Mouse (Mus musculus) C2C12 (cell line): ENCODE data around the gene Phactr2. TPM values are rescaled to one million over a fixed set of nuclear protein-coding genes. Genes with fewer than 3 reads are reported as not detected.

Experiments
- H3K27me3 ChIP-seq: one replicate; pipeline ENCODE4 v1.6.1; 2011; ENCODE audit not compliant: control insufficient read depth, insufficient read depth, insufficient read length
- H3K36me3 ChIP-seq: one replicate; pipeline ENCODE4 v1.6.1; 2011; ENCODE audit not compliant: control insufficient read depth, insufficient read depth
- H3K4me3 ChIP-seq: one replicate; pipeline ENCODE4 v1.5.1; 2011; ENCODE audit warnings: mild to moderate bottlenecking, control low read depth; ENCODE audit not compliant: poor library complexity, insufficient read depth, severe bottlenecking
- H3K79me2 ChIP-seq: one replicate; pipeline ENCODE4 v1.6.1; 2011; ENCODE audit not compliant: control insufficient read depth, insufficient read depth
- H3K79me3 ChIP-seq: one replicate; pipeline ENCODE4 v1.6.1; 2011; ENCODE audit warnings: low read depth, control low read depth
- H3ac ChIP-seq: one replicate; pipeline ENCODE3; 2011; ENCODE audit warnings: low read depth; ENCODE audit not compliant: control insufficient read depth, insufficient read length
- CEBPB ChIP-seq: IDR thresholded peaks from one replicate; pipeline ENCODE4 v1.6.1; 2011; ENCODE audit warnings: low read depth, mild to moderate bottlenecking, control low read depth, moderate library complexity
- CTCF ChIP-seq: IDR thresholded peaks from one replicate; pipeline ENCODE4 v1.5.1; 2011; ENCODE audit not compliant: control insufficient read depth, insufficient read depth, insufficient read length
- FOSL1 ChIP-seq: IDR thresholded peaks from one replicate; pipeline ENCODE4 v1.8.0; 2011; ENCODE audit warnings: mild to moderate bottlenecking, low read length; ENCODE audit not compliant: poor library complexity, insufficient read depth, severe bottlenecking
- MAX ChIP-seq: IDR thresholded peaks from one replicate; pipeline ENCODE4 v1.6.1; 2011; ENCODE audit warnings: mild to moderate bottlenecking, control low read depth
- MYOD1 ChIP-seq: IDR thresholded peaks from one replicate; pipeline ENCODE4 v1.6.1; 2011; ENCODE audit warnings: low read depth; ENCODE audit not compliant: control insufficient read depth, insufficient read length
- MYOG ChIP-seq: IDR thresholded peaks from one replicate; pipeline ENCODE4 v1.6.1; 2011; ENCODE audit not compliant: control insufficient read depth, insufficient read length; ENCODE audit errors: extremely low read depth
- USF1 ChIP-seq: IDR thresholded peaks from one replicate; pipeline ENCODE4 v1.6.1; 2011; ENCODE audit warnings: low read depth, mild to moderate bottlenecking, control low read depth, moderate library complexity
- polyA plus RNA-seq: library from polyadenylated mRNA; unstranded; fragments of >200 nt; fragmentation: generic; extraction: Trizol; gene quantifications from one replicate; pipeline ENCODE4 v1.2.1, GENCODE M21; 2012; ENCODE audit warnings: missing spikeins

The Phactr2 gene
- polyA plus RNA-seq, 1 experiment: not detected

GRCm38 (mm10) chr10:13335347-13335746 lies 138.9 kb downstream of the Phactr2 start:
- no peak overlapping the region for H3ac ChIP-seq
- no peaks in the 10 kb centered on the region for H3K79me3 ChIP-seq
- peaks cover 4% of the 10 kb centered on the region for H3K27me3 ChIP-seq
- no peaks in the 10 kb centered on the region for H3K79me2 ChIP-seq
- H3K36me3 ChIP-seq: no peaks in the 10 kb centered on the region
- no peak overlapping the region for H3K4me3 ChIP-seq
- no peak for TF ChIP-seq USF1
- TF ChIP-seq MYOD1: no peak
- no peak for TF ChIP-seq CTCF
- no peak for TF ChIP-seq CEBPB
- TF ChIP-seq FOSL1: no peak
- TF ChIP-seq MYOG: no peak
- no peak for TF ChIP-seq MAX

- no peaks in the 10 kb centered on the region for H3K79me2 ChIP-seq
- no peak overlapping the region for H3ac ChIP-seq
- TF ChIP-seq USF1: no peak
- no peak for TF ChIP-seq MYOD1
- no peak for TF ChIP-seq MAX
- TF ChIP-seq FOSL1: no peak
- no peak for TF ChIP-seq MYOG
- TF ChIP-seq CEBPB: no peak
- no peak for TF ChIP-seq CTCF
- H3K4me3 ChIP-seq: no peak overlapping the region
- peaks cover 4% of the 10 kb centered on the region for H3K27me3 ChIP-seq
- H3K36me3 ChIP-seq: no peaks in the 10 kb centered on the region
- no peaks in the 10 kb centered on the region for H3K79me3 ChIP-seq
Measured at GRCm38 (mm10) chr10:13333781-13334180, 140.4 kb downstream of the Phactr2 start.

- H3K36me3 ChIP-seq: no peaks in the 10 kb centered on the region
- no peaks in the 10 kb centered on the region for H3K79me3 ChIP-seq
- H3K79me2 ChIP-seq: no peaks in the 10 kb centered on the region
- H3ac ChIP-seq: no peak overlapping the region
- no peak for TF ChIP-seq MYOG
- TF ChIP-seq CTCF: no peak
- no peak for TF ChIP-seq MAX
- no peak for TF ChIP-seq MYOD1
- no peak for TF ChIP-seq USF1
- TF ChIP-seq FOSL1: no peak
- TF ChIP-seq CEBPB: no peak
- peaks cover 3% of the 10 kb centered on the region for H3K27me3 ChIP-seq
- no peak overlapping the region for H3K4me3 ChIP-seq
Measured at GRCm38 (mm10) chr10:13332985-13333384, 141.2 kb downstream of the Phactr2 start.

- no peak overlapping the region for H3ac ChIP-seq
- TF ChIP-seq FOSL1 (no peak), CEBPB (no peak), CTCF (no peak), MYOD1 (no peak), MYOG (no peak), MAX (no peak), USF1 (no peak)
Measured at GRCm38 (mm10) chr10:13331405-13332032, 142.7 kb downstream of the Phactr2 start.

GRCm38 (mm10) chr10:13328602-13329001 lies 145.6 kb downstream of the Phactr2 start:
- H3ac ChIP-seq: no peak overlapping the region
- no peaks in the 10 kb centered on the region for H3K79me3 ChIP-seq
- no peaks in the 10 kb centered on the region for H3K36me3 ChIP-seq
- TF ChIP-seq CEBPB (no peak), MYOG (no peak), USF1 (no peak), CTCF (no peak), MYOD1 (no peak), FOSL1 (no peak), MAX (no peak)
- no peaks in the 10 kb centered on the region for H3K79me2 ChIP-seq
- H3K27me3 ChIP-seq: peaks cover 9% of the 10 kb centered on the region
- H3K4me3 ChIP-seq: no peak overlapping the region

More at GRCm38 (mm10) chr10:13331405-13332032, 142.7 kb downstream of the Phactr2 start:
- Histone ChIP-seq H3K79me3 (no peaks in the 10 kb centered on the region), H3K27me3 (no peaks in the 10 kb centered on the region), H3K4me3 (no peak overlapping the region), H3K36me3 (no peaks in the 10 kb centered on the region), H3K79me2 (no peaks in the 10 kb centered on the region)
